Mouse (Mus musculus): ENCODE measurements around the gene Hspb2. TPM values are rescaled to one million over a fixed set of nuclear protein-coding genes. Genes with fewer than 3 reads are reported as not detected.

The Hspb2 gene
- total RNA-seq (2021): 100 to 1,000 TPM; 118 to 134 TPM
- long read RNA-seq, experiment 1, transcript Hspb2-202 (2 exons, 552 nt): minor isoform, 7 of 290 reads
- long read RNA-seq, experiment 1, transcript Hspb2-201 (2 exons, 773 nt): major isoform, 255 of 290 reads
- long read RNA-seq, experiment 1, partial matches to known transcripts: 0 of 290 reads
- long read RNA-seq, experiment 1, other reads (novel, unspliced or antisense): 28 of 290 reads
- long read RNA-seq, experiment 2, transcript Hspb2-202 (2 exons, 552 nt): minor isoform, 6 of 244 reads
- long read RNA-seq, experiment 2, transcript Hspb2-201 (2 exons, 773 nt): major isoform, 213 of 244 reads
- long read RNA-seq, experiment 2, partial matches to known transcripts: 7 of 244 reads
- long read RNA-seq, experiment 2, other reads (novel, unspliced or antisense): 18 of 244 reads

GRCm38 (mm10) chr9:50752054-50752602 lies at the start of gene Hspb2:
Gene Hspb2, minus strand, starts transcription at chr9:50752354.
- peak; percentile 51 to 63 for DNase-seq
- intact Hi-C loops (cut with DNase I): no loop called here

GRCm38 (mm10) chr9:50800985-50801384 lies 48.8 kb upstream of the Hspb2 start:
- intact Hi-C loops (cut with DNase I): loop anchor here (5.0 kb wide), 3 partner anchors 46 to 351 kb away; partner anchors contain the start of genes Ppp2r1b and Sik2

GRCm38 (mm10) chr9:50798368-50798767 lies 46.2 kb upstream of the Hspb2 start:
- intact Hi-C loops (cut with DNase I): no loop called here
- no peak for DNase-seq

More at GRCm38 (mm10) chr9:50800985-50801384, 48.8 kb upstream of the Hspb2 start:
- DNase-seq: no peak

- intact Hi-C loops (cut with DNase I): no loop called here
Measured at GRCm38 (mm10) chr9:50797641-50798040, 45.5 kb upstream of the Hspb2 start.

GRCm38 (mm10) chr9:50796776-50797175 lies 44.6 kb upstream of the Hspb2 start:
- DNase-seq: no peak
- intact Hi-C loops (cut with DNase I): no loop called here

More at GRCm38 (mm10) chr9:50797641-50798040, 45.5 kb upstream of the Hspb2 start:
- no peak for DNase-seq

GRCm38 (mm10) chr9:50795266-50795665 lies 43.1 kb upstream of the Hspb2 start:
- intact Hi-C loops (cut with DNase I): no loop called here

GRCm38 (mm10) chr9:50782155-50782554 lies 30.0 kb upstream of the Hspb2 start:
- intact Hi-C loops (cut with DNase I): no loop called here
- DNase-seq: no peak

More at GRCm38 (mm10) chr9:50795266-50795665, 43.1 kb upstream of the Hspb2 start:
- DNase-seq: no peak

- DNase-seq: no peak
- intact Hi-C loops (cut with DNase I): no loop called here
Measured at GRCm38 (mm10) chr9:50776162-50776760, 24.1 kb upstream of the Hspb2 start.

- no peak for DNase-seq
- intact Hi-C loops (cut with DNase I): no loop called here
Measured at GRCm38 (mm10) chr9:50775662-50776126, 23.5 kb upstream of the Hspb2 start.

GRCm38 (mm10) chr9:50774991-50775612 lies 22.9 kb upstream of the Hspb2 start, which contains the start of the genes Alg9 and 1110032A03Rik:
Gene Alg9, plus strand, starts transcription at chr9:50775019.
Gene 1110032A03Rik, minus strand, starts transcription at chr9:50775520.
- peak; percentile 85 to 90 for DNase-seq
- intact Hi-C loops (cut with DNase I): no loop called here

GRCm38 (mm10) chr9:50774026-50774462 lies 21.9 kb upstream of the Hspb2 start:
- DNase-seq: no peak
- intact Hi-C loops (cut with DNase I): no loop called here

GRCm38 (mm10) chr9:50770011-50770410 lies 17.9 kb upstream of the Hspb2 start:
- DNase-seq: no peak
- intact Hi-C loops (cut with DNase I): no loop called here

GRCm38 (mm10) chr9:50768107-50769002 lies 16.2 kb upstream of the Hspb2 start, which contains the start of gene Fdxacb1:
Gene Fdxacb1, plus strand, starts transcription at chr9:50768236.
- intact Hi-C loops (cut with DNase I): loop anchor here (5.0 kb wide), 1 partner anchor 61 kb away; no protein-coding TSS in a partner anchor
- DNase-seq: peak; percentile 95

- intact Hi-C loops (cut with DNase I): loop anchor here (5.0 kb wide), 1 partner anchor 60 kb away; no protein-coding TSS in a partner anchor
- DNase-seq: no peak
Measured at GRCm38 (mm10) chr9:50767531-50768106, 15.5 kb upstream of the Hspb2 start.

GRCm38 (mm10) chr9:50763331-50763730 lies 11.2 kb upstream of the Hspb2 start:
- no peak for DNase-seq
- intact Hi-C loops (cut with DNase I): no loop called here

GRCm38 (mm10) chr9:50761520-50762243 lies 9.5 kb upstream of the Hspb2 start:
- intact Hi-C loops (cut with DNase I): no loop called here
- no peak for DNase-seq

GRCm38 (mm10) chr9:50756711-50757110 lies 4.6 kb upstream of the Hspb2 start:
- intact Hi-C loops (cut with DNase I): no loop called here
- DNase-seq: no peak

GRCm38 (mm10) chr9:50753947-50754346 lies 1.8 kb upstream of the Hspb2 start:
- intact Hi-C loops (cut with DNase I): no loop called here
- no peak for DNase-seq
